Mouse (Mus musculus) limb, embryonic 12.5 days (tissue): ENCODE measurements at regions not wholly inside any gene's neighbourhood (a gene's known extent, or its start where the extent isn't known, plus 50 kb on each side); places are given as distances from the start of the nearest gene placed in this dataset.
A peak's percentile ranks its signal among the peaks of the same experiment; 100 is the strongest.

Source experiments
- ATAC-seq: fragments of 200-750 bp; cut with Nextera tagmentation; 2 replicates; pipeline ENCODE4 v1.8.0; 2017; ENCODE audit warnings: low read depth, moderate TSS enrichment; ENCODE audit not compliant: insufficient number of reproducible peaks, insufficient read depth, low FRiP score, low TSS enrichment
- H3K27ac ChIP-seq: fragments of 300-500 bp; sonication (generic); 2 replicates; pipeline ENCODE4 v1.5.1; 2016; ENCODE audit warnings: mild to moderate bottlenecking, moderate library complexity
- H3K27me3 ChIP-seq: fragments of 300-500 bp; sonication (generic); 2 replicates; pipeline ENCODE4 v1.6.1; 2016; ENCODE audit warnings: mild to moderate bottlenecking, moderate library complexity
- H3K36me3 ChIP-seq: fragments of 300-500 bp; sonication (generic); 2 replicates; pipeline ENCODE4 v1.6.1; 2016; ENCODE audit warnings: mild to moderate bottlenecking, moderate library complexity
- H3K4me1 ChIP-seq: fragments of 300-500 bp; sonication (generic); replicated peaks from 2 replicates; pipeline ENCODE4 v1.6.1; 2016
- H3K4me2 ChIP-seq: fragments of 300-500 bp; sonication (generic); 2 replicates; pipeline ENCODE4 v1.6.1; 2016; ENCODE audit warnings: mild to moderate bottlenecking, moderate library complexity
- H3K4me3 ChIP-seq: fragments of 300-500 bp; sonication (generic); replicated peaks from 2 replicates; pipeline ENCODE4 v1.5.1; 2016; ENCODE audit warnings: mild to moderate bottlenecking
- H3K9ac ChIP-seq: fragments of 300-500 bp; sonication (generic); replicated peaks from 2 replicates; pipeline ENCODE4 v1.6.1; 2016; ENCODE audit warnings: mild to moderate bottlenecking, moderate library complexity
- H3K9me3 ChIP-seq: fragments of 300-500 bp; sonication (generic); 2 replicates; pipeline ENCODE4 v1.6.1; 2016; ENCODE audit warnings: mild to moderate bottlenecking, moderate library complexity
- WGBS: fragments of 180-500 bp; shearing (Covaris S2); methylation state at CpG from one replicate; pipeline ENCODE4 v1.1.7; 2016; 5-methylcytosine and 5-hydroxymethylcytosine counted together

DNA sequence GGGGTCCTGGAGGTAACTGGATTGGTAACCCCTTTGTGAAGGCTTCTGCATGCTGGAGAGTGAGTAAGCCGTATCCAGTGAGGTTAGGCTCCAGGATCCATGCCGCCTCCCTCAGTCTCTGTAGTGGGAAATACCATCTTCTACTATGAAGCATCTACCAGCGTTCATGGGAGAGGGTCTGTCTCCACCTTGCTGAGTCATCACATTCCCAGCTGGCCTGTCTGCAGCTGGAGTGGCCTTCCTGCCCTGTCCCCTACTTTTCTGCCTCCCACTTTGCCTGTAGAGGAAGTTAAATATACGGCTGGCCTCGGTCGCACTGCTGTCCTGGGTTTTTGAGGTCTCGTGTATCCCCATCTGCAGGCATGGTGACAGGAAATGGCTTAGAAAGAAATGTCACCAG is 78.0 kb upstream of the Sec14l1 start:
- no peak overlapping the region for H3K9ac ChIP-seq
- H3K4me3 ChIP-seq = no peak overlapping the region
- ATAC-seq = no peak
- 45% methylated on average over 7 of the region's 7 CpGs for WGBS
- no peaks in the 10 kb centered on the region for H3K36me3 ChIP-seq
- H3K4me1 ChIP-seq = peaks cover 38% of the 10 kb centered on the region
- no peak overlapping the region for H3K27ac ChIP-seq
- H3K4me2 ChIP-seq = no peak overlapping the region
- H3K27me3 ChIP-seq = peaks cover 23% of the 10 kb centered on the region
- H3K9me3 ChIP-seq = 0 out of 2 replicates have a peak, but pooled peaks cover 10% of the 10 kb centered on the region

DNA sequence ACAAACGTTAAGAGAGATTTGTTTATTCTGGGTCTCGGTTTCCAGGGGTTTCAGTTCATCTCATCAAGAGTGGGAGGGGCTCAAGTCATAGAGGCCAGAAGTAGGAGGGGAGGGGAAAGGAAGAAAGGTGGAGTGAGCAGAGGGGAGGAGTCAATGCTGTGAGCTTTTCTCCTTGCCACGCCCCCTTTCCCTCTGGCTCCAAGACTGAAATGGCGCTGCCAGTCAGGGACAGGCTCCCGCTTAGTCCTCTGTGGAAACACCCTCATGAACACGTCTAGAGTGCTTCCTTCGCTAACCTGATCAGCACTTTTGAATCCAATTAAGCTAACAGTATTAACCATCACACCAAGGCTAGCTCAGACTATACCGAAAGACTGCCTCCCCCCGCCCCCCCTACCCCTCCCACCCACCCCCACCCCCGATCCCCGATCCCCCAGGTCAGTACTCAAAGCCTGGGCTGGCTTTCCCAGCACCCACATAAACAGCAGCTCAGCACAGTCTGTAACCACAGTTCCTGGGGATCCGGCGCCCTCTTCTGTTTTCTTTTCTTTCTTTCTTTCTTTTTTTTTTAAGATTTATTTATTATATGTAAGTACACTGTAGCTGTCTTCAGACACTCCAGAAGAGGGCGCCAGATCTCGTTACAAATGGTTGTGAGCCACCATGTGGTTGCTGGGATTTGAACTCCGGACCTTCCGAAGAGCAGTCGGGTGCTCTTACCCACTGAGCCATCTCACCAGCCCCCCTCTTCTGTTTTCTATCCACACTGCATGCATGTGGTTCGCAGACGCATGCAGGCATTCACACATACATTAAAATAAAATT is 76.5 kb upstream of the Sec14l1 start:
- 41% methylated on average over 20 of the region's 20 CpGs for WGBS
- Histone ChIP-seq H3K4me2 (0 out of 2 replicates have a peak overlapping the region, but pooled peaks have one; percentile 4), H3K9me3 (0 out of 2 replicates have a peak, but pooled peaks cover 5% of the 10 kb centered on the region), H3K36me3 (no peaks in the 10 kb centered on the region), H3K4me1 (peaks cover 41% of the 10 kb centered on the region), H3K9ac (no peak overlapping the region), H3K4me3 (no peak overlapping the region), H3K27me3 (peaks cover 39% of the 10 kb centered on the region), H3K27ac (0 out of 2 replicates have a peak overlapping the region, but pooled peaks have one; percentile 13)
- peak; percentile 52; the same call in 1 of the 2 replicates for ATAC-seq

DNA sequence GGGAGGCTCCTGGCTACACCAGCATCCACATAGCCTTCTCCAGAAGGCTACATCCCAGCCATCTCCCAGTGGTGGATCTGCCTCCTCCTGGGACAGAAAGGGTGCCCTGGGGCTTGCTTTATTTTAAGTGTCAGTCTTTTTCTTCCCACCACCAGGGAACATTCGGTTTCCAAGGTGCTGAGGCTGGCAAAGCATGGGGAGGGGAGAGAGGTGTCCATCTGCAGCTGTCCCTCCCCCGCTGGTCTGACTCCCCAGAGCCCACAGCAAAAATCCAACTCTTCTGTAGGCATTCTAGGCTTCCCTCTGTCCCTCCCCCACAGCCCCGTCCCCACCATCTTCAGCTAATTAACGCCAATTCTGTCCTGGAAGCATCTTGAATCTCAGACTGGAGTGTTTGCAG is 74.1 kb upstream of the Sec14l1 start:
- Histone ChIP-seq H3K9me3 (0 out of 2 replicates have a peak, but pooled peaks cover 5% of the 10 kb centered on the region), H3K36me3 (no peaks in the 10 kb centered on the region), H3K4me2 (no peak overlapping the region), H3K27me3 (peaks cover 47% of the 10 kb centered on the region), H3K9ac (peak overlapping the region; percentile 37; the same call in 1 of the 2 replicates), H3K4me3 (no peak overlapping the region), H3K27ac (no peak overlapping the region), H3K4me1 (peaks cover 37% of the 10 kb centered on the region)
- WGBS = 11% methylated on average over 4 of the region's 4 CpGs
- no peak for ATAC-seq

DNA sequence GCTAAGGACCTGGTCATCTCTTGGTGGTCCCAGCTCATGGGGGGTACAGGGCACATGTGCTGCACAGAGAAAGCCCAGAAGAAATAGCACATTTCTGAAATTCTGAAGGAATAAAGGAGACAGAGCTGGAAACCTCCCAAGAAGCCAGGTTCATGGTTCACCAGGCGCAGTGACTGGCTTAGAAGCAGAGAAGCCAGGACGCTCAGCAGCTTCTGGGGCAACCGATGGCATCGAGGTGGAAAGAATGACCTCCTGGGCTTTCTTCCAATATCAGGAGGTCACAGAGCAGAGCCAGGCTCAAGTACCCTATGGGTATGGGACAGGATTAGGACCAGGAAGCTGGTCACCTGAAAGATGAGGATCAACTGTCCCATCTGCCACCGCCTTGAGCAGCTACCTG is 72.6 kb upstream of the Sec14l1 start:
- Histone ChIP-seq H3K4me3 (no peak overlapping the region), H3K4me1 (peaks cover 25% of the 10 kb centered on the region), H3K4me2 (no peak overlapping the region), H3K36me3 (no peaks in the 10 kb centered on the region), H3K27ac (no peak overlapping the region), H3K9me3 (0 out of 2 replicates have a peak, but pooled peaks cover 5% of the 10 kb centered on the region), H3K9ac (no peak overlapping the region), H3K27me3 (peaks cover 44% of the 10 kb centered on the region)
- no peak for ATAC-seq
- 85% methylated on average over 5 of the region's 5 CpGs for WGBS

DNA sequence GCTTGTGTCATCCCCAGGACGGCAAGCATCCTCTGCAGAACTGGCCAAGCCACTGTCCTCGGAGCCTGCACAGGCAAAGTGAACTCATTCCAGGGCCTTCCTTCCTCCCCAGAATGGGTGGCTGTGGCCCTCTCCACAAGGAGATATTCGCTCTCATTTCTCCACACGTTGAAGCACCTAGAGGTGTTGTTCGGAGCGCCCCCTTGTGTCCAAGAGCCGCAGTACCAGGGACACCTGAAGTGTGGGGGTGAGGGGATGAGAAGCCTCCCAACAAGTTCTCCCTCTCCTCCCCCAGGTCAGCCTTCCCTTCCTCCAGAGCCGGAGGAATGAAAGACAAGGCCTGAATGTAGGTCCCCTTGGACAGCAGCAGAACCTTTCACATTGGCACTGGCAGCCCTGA is 71.4 kb upstream of the Sec14l1 start:
- 10% methylated on average over 8 of the region's 8 CpGs for WGBS
- no peak overlapping the region for H3K27ac ChIP-seq
- no peak overlapping the region for H3K9ac ChIP-seq
- no peaks in the 10 kb centered on the region for H3K36me3 ChIP-seq
- no peak overlapping the region for H3K4me3 ChIP-seq
- peaks cover 20% of the 10 kb centered on the region for H3K4me1 ChIP-seq
- ATAC-seq = no peak
- H3K4me2 ChIP-seq = no peak overlapping the region
- H3K9me3 ChIP-seq = 0 out of 2 replicates have a peak, but pooled peaks cover 3% of the 10 kb centered on the region
- H3K27me3 ChIP-seq = peaks cover 41% of the 10 kb centered on the region

DNA sequence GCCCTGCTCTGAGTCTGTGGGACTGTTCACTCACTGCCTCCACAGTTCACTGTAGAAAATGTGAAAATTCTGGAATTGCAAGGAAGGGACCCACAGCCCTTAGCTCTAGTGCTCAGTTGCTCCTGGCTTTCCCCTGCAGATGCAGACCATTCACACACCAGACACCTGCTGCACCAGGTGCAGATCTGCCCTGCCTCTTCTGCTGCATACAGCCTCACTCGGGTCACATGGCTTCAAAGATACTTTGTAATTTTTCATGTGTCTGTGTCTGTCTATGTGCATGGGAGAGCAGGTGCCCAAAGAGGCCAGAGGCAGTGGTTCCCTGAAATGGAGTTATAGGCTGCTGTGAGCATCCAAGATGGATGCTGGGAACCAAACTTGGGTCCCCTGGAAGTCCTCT is 70.2 kb upstream of the Sec14l1 start:
- Histone ChIP-seq H3K4me2 (no peak overlapping the region), H3K27ac (no peak overlapping the region), H3K36me3 (no peaks in the 10 kb centered on the region), H3K9ac (no peak overlapping the region), H3K4me1 (peaks cover 20% of the 10 kb centered on the region), H3K27me3 (peaks cover 38% of the 10 kb centered on the region), H3K4me3 (no peak overlapping the region), H3K9me3 (peaks cover 11% of the 10 kb centered on the region; the same call in 1 of the 2 replicates)
- no peak for ATAC-seq
- 97% methylated on average over 1 of the region's 1 CpGs for WGBS

DNA sequence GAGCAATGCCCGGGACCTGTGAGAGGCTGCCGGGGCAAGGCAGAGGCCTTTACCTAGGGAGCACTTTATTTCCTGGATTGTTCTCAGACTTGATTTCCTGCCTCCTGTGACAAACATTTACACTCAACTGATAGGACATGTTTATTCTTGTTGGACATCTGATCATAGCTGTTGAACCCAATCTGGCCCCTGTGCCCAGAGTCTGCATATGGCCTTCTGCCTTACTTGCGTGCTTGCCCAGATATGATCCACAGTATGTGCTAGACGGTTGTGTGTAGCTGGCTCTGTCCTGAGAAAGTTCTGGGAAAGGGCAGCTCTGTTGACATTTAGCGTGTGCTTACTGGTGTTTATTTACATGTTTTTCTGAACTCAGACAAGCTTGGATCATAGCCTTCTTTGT is 68.3 kb upstream of the Sec14l1 start:
- Histone ChIP-seq H3K9me3 (peaks cover 14% of the 10 kb centered on the region; the same call in 1 of the 2 replicates), H3K9ac (no peak overlapping the region), H3K4me1 (peaks cover 11% of the 10 kb centered on the region), H3K27ac (0 out of 2 replicates have a peak overlapping the region, but pooled peaks have one; percentile 12), H3K27me3 (peaks cover 26% of the 10 kb centered on the region), H3K4me2 (no peak overlapping the region), H3K36me3 (no peaks in the 10 kb centered on the region), H3K4me3 (no peak overlapping the region)
- WGBS = 92% methylated on average over 5 of the region's 5 CpGs
- no peak for ATAC-seq

DNA sequence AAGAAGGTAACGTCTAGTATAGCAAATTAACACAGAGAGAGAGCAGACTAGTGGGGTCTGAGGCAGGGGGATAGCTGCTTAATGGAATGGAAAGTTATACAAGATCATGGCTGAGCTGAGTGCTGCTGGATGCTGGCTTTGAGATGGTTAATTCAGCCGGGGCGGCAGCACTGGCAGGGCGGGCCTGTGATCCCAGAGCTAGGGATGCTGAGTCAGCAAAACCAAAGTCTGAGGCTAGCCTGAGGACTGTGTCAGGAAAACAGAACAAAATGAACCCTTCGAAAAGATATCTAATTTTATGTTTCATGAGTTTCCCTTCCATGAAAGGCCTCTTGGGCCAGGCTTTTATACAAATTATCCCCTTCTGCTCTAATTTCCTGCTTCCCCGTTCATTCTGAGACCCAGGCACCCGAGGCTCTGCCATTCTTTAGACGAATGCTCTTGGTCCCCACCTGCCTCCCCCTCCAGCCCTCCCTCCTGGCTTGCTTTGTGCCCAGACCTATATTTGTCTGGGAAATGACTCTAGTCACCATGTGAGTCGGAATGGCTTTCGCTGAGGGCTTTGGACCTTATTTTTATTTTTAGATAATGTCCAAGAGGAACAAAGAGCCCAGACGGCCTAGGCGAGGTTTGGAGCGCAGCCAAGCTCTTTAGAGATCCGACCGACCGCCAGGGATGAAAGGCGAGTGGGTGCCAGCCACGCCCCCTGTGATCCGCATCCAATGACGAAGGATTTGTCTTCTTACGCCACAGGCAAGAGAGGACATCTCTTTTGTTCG is 67.6 kb upstream of the Sec14l1 start:
- no peak overlapping the region for H3K4me2 ChIP-seq
- no peaks in the 10 kb centered on the region for H3K36me3 ChIP-seq
- no peak overlapping the region for H3K4me3 ChIP-seq
- 39% methylated on average over 22 of the region's 22 CpGs for WGBS
- no peak for ATAC-seq
- H3K9me3 ChIP-seq = peaks cover 14% of the 10 kb centered on the region; the same call in 1 of the 2 replicates
- no peak overlapping the region for H3K9ac ChIP-seq
- H3K4me1 ChIP-seq = peaks cover 8% of the 10 kb centered on the region
- H3K27me3 ChIP-seq = peaks cover 20% of the 10 kb centered on the region
- H3K27ac ChIP-seq = 0 out of 2 replicates have a peak overlapping the region, but pooled peaks have one; percentile 12

DNA sequence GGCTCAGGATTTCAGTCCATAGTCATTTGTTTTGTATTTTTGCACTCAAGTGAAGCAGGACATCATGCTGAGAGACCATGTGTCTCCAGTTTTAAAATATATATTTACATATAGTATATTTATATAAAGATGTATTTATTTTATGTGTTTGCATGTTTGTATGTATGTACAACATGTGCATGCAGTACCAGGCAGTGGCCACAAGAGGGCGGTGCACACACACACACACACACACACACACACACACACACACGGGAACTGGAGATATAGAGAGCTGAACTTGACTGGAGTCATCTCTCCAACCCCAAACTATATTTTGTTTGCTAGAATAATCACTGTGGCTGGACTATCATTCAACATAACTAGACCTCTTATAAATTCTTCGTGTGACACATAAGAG is 66.1 kb upstream of the Sec14l1 start:
- Histone ChIP-seq H3K9me3 (peaks cover 14% of the 10 kb centered on the region; the same call in 1 of the 2 replicates), H3K36me3 (no peaks in the 10 kb centered on the region), H3K4me3 (no peak overlapping the region), H3K9ac (no peak overlapping the region), H3K27ac (no peak overlapping the region), H3K4me2 (no peak overlapping the region), H3K4me1 (peaks cover 8% of the 10 kb centered on the region), H3K27me3 (peaks cover 5% of the 10 kb centered on the region; the same call in 1 of the 2 replicates)
- no peak for ATAC-seq
- WGBS = 83% methylated on average over 3 of the region's 3 CpGs

DNA sequence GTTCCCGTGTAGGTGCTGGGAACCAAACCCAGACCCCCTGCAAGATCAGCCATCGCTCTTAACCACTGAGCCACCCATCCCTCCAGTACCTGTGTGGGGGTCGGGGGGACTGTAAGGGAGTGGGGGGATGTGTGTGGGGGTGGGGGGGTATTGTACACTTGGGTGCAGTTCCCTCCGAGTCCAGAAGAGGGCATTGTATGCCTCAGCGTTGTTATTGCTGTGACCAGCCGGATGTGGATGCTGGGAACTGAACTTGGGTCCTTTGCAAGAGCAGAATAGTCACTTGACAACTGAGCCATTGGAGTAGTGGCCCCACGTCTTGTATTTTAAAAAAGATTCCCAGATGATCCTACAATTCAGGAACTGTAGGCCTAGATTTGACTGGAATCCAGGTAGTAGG is 64.2 kb upstream of the Sec14l1 start:
- ATAC-seq = no peak
- no peak overlapping the region for H3K27ac ChIP-seq
- no peak overlapping the region for H3K4me3 ChIP-seq
- H3K9ac ChIP-seq = no peak overlapping the region
- peaks cover 8% of the 10 kb centered on the region for H3K4me1 ChIP-seq
- 90% methylated on average over 7 of the region's 7 CpGs for WGBS
- no peaks in the 10 kb centered on the region for H3K36me3 ChIP-seq
- H3K27me3 ChIP-seq = no peaks in the 10 kb centered on the region
- H3K9me3 ChIP-seq = peaks cover 14% of the 10 kb centered on the region; the same call in 1 of the 2 replicates
- H3K4me2 ChIP-seq = no peak overlapping the region

DNA sequence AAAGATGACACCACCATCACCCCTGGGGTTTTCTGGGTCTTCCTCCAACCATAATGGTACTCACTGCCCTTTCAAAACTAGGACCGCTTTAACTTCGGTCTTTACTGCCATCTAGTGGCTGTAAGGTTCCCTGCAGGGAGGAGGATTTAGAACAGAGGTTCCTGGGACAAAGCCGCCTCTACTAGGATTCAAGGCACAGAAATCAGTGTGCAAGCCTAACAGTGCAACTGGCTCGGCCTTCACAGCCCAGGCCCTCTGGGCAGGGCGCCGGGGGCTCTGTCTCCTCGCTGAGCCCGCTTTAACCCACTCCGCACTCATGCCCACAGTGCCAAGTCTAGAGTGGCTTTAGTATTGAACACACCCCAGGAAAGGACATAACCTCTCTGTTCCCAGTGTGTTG is 58.0 kb upstream of the Sec14l1 start:
- WGBS = 12% methylated on average over 9 of the region's 9 CpGs
- no peak overlapping the region for H3K4me2 ChIP-seq
- no peak for ATAC-seq
- no peaks in the 10 kb centered on the region for H3K9me3 ChIP-seq
- no peaks in the 10 kb centered on the region for H3K36me3 ChIP-seq
- peaks cover 11% of the 10 kb centered on the region for H3K27me3 ChIP-seq
- no peak overlapping the region for H3K9ac ChIP-seq
- H3K4me1 ChIP-seq = peaks cover 12% of the 10 kb centered on the region
- H3K4me3 ChIP-seq = no peak overlapping the region
- no peak overlapping the region for H3K27ac ChIP-seq
